Mouse (Mus musculus) myocyte (in vitro differentiated cells): ENCODE measurements at regions not wholly inside any gene's neighbourhood (a gene's known extent, or its start where the extent isn't known, plus 50 kb on each side); places are given as distances from the start of the nearest gene placed in this dataset.

ENCODE experiments used
- CEBPB ChIP-seq: IDR thresholded peaks from 2 replicates; pipeline ENCODE4 v1.6.1; 2011; ENCODE audit warnings: mild to moderate bottlenecking, moderate library complexity; ENCODE audit not compliant: poor library complexity, insufficient read depth, severe bottlenecking
- E2F4 ChIP-seq: IDR thresholded peaks from one replicate; pipeline ENCODE4 v1.6.1; 2011; ENCODE audit warnings: mild to moderate bottlenecking, control low read depth, moderate library complexity; ENCODE audit not compliant: insufficient read depth
- MAX ChIP-seq: IDR thresholded peaks from one replicate; pipeline ENCODE4 v1.6.1; 2011; ENCODE audit warnings: low read depth, mild to moderate bottlenecking, control low read depth
- MYOD1 ChIP-seq, 3 experiments: IDR thresholded peaks; one replicate each; pipeline ENCODE4 v1.6.1; 2011; ENCODE audit warnings: control low read depth in 2 of 3, low read depth in 2 of 3, mild to moderate bottlenecking in 2 of 3, moderate library complexity in 1 of 3; ENCODE audit not compliant: insufficient read length in 2 of 3, control insufficient read depth in 1 of 3
- MYOG ChIP-seq, 3 experiments: IDR thresholded peaks; one replicate each; pipeline ENCODE4 v1.6.1; 2011; ENCODE audit warnings: control low read depth in 2 of 3, low read depth in 2 of 3, mild to moderate bottlenecking in 2 of 3; ENCODE audit not compliant: insufficient read length in 2 of 3, control insufficient read depth in 1 of 3, insufficient read depth in 1 of 3
- POLR2A ChIP-seq: IDR thresholded peaks from one replicate; pipeline ENCODE4 v1.6.1; 2011; ENCODE audit warnings: low read depth, mild to moderate bottlenecking, control low read depth, moderate library complexity; ENCODE audit not compliant: insufficient read length
- POLR2AphosphoS2 ChIP-seq: IDR thresholded peaks from one replicate; pipeline ENCODE4 v1.6.1; 2011; ENCODE audit warnings: low read depth, control low read depth; ENCODE audit not compliant: insufficient read length
- SRF ChIP-seq: IDR thresholded peaks from one replicate; pipeline ENCODE4 v1.6.1; 2011; ENCODE audit warnings: low read depth; ENCODE audit not compliant: control insufficient read depth, insufficient read length
- TCF12 ChIP-seq: IDR thresholded peaks from one replicate; pipeline ENCODE4 v1.6.1; 2011; ENCODE audit warnings: mild to moderate bottlenecking, control low read depth; ENCODE audit not compliant: poor library complexity, insufficient read depth, severe bottlenecking
- USF1 ChIP-seq: IDR thresholded peaks from one replicate; pipeline ENCODE4 v1.6.1; 2011; ENCODE audit warnings: low read depth, mild to moderate bottlenecking, control low read depth, moderate library complexity

- TF ChIP-seq MYOG (IDR thresholded peaks at IDR 0.05; ENCODE audit: control insufficient read depth in 1 of 3, insufficient read depth in 1 of 3, insufficient read length in 2 of 3, low read depth in 2 of 3): no peak
- no peak for TF ChIP-seq TCF12
- no peak for TF ChIP-seq MYOD1 (IDR thresholded peaks at IDR 0.05; ENCODE audit: control insufficient read depth in 1 of 3, insufficient read length in 2 of 3, low read depth in 2 of 3)
- TF ChIP-seq POLR2A: no peak
- TF ChIP-seq SRF: no peak
- TF ChIP-seq E2F4: no peak
- TF ChIP-seq MAX: no peak
- TF ChIP-seq CEBPB: no peak
- no peak for TF ChIP-seq USF1
- TF ChIP-seq POLR2AphosphoS2: no peak
Measured at GRCm38 (mm10) chr16:76120712-76121111, 98.6 kb upstream of the Samsn1 start.
